Mouse (Mus musculus): ENCODE data around the gene Atcay.

DNA sequence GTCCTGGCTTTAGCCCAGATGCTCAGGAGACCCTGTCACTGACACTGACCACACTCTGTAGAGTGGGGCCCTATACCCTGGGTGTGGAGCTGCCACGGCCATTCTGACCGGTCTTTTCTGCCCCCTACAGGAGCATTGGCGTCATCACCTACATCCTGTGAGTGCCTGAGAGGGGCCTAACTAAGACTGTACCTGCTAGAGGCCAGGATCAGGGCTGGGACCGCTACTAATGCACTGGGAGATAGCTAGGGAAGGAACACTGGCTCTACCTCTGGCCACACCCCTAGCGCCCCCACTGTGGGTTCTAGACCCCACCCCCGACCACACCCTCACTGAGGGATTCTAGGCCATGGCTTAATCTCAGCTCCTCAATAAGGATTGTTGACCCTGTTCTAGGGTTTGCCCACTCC, 39.7 kb downstream of the Atcay start:
- TF ChIP-seq CTCF (IDR thresholded peaks at IDR 0.05; ENCODE audit: extremely low read depth, insufficient read depth, insufficient read length, insufficient replicate concordance), result no peak
- no peak for TF ChIP-seq POLR2A (IDR thresholded peaks at IDR 0.05; ENCODE audit: low read depth, low read length)

Measured in spleen, adult 2 months (tissue).